In genomic region chr17:8177090-8177489, GRCm38 (mm10) we compare ENCODE assay signal across 27 mouse cellular contexts. TPM values are rescaled to one million over a fixed set of nuclear protein-coding genes. Genes with fewer than 3 reads are reported as not detected.
A peak's percentile ranks its signal among the peaks of the same experiment; 100 is the strongest.
DNase-seq lines count a peak whose midpoint lies in the region; ATAC-seq and TF ChIP-seq lines count a peak whose summit lies in the region.
"Had no signal": no experiment of that assay in that cellular context is flagged by ENCODE, and none has a peak within 500 bp of the region (broad histone marks: within the 10 kb centered on the region; RNA-seq: fewer than 3 reads in every experiment).

No protein-coding gene starts in this region.

- H3K4me2 ChIP-seq in hindbrain, embryonic 15.5 days: no peak overlapping the region
- no peak overlapping the region for H3K4me2 ChIP-seq in hindbrain, embryonic 12.5 days (replicated peaks)
- H3K4me2 ChIP-seq in forebrain, postnatal 0 days (ENCODE audit: low read depth): no peak overlapping the region
- H3K4me2 ChIP-seq in midbrain, embryonic 16.5 days (ENCODE audit: low read length): no peak overlapping the region
- H3K4me2 ChIP-seq: embryonic facial prominence, embryonic 12.5 days; heart, embryonic 11.5 days; neural tube, embryonic 15.5 days had no signal

- peak; percentile 79; the same call in 1 of the 2 replicates for ATAC-seq in hindbrain, embryonic 15.5 days (ENCODE audit: low FRiP score, low read depth)
- ATAC-seq in hindbrain, embryonic 12.5 days (ENCODE audit: low FRiP score): no peak
- peak; percentile 69 for ATAC-seq in forebrain, postnatal 0 days
- ATAC-seq in midbrain, embryonic 16.5 days: peak; percentile 64; the same call in 1 of the 2 replicates
- ATAC-seq: intestine, postnatal 0 days; liver, postnatal 0 days had no signal

- H3K27me3 ChIP-seq in hindbrain, embryonic 15.5 days: no peaks in the 10 kb centered on the region
- H3K27me3 ChIP-seq in hindbrain, embryonic 12.5 days: no peaks in the 10 kb centered on the region
- H3K27me3 ChIP-seq in forebrain, postnatal 0 days (ENCODE audit: insufficient read depth, low read length): no peaks in the 10 kb centered on the region
- no peaks in the 10 kb centered on the region for H3K27me3 ChIP-seq in midbrain, embryonic 16.5 days (ENCODE audit: control insufficient read depth, insufficient read depth, low read depth, low read length)
- H3K27me3 ChIP-seq: embryonic facial prominence, embryonic 12.5 days; neural tube, embryonic 15.5 days had no signal

- peaks cover 5% of the 10 kb centered on the region; the same call in 1 of the 2 replicates for H3K4me1 ChIP-seq in hindbrain, embryonic 15.5 days (replicated peaks)
- H3K4me1 ChIP-seq in hindbrain, embryonic 12.5 days: peaks cover 4% of the 10 kb centered on the region
- no peaks in the 10 kb centered on the region for H3K4me1 ChIP-seq in forebrain, postnatal 0 days (ENCODE audit: insufficient read depth)
- no peaks in the 10 kb centered on the region for H3K4me1 ChIP-seq in midbrain, embryonic 16.5 days (ENCODE audit: control insufficient read depth, insufficient read depth, low read length)
- H3K4me1 ChIP-seq: embryonic facial prominence, embryonic 12.5 days; limb, embryonic 10.5 days; neural tube, embryonic 15.5 days had no signal

- TF ChIP-seq CTCF in brain, embryonic 14.5 days (IDR thresholded peaks at IDR 0.05; ENCODE audit: borderline replicate concordance, extremely low read depth, insufficient read depth, insufficient read length): no peak
- TF ChIP-seq CTCF in forebrain, postnatal 0 days (IDR thresholded peaks at IDR 0.05; ENCODE audit: low read depth): no peak

- no peak for TF ChIP-seq POLR2A in brain, embryonic 14.5 days (IDR thresholded peaks at IDR 0.05; ENCODE audit: borderline replicate concordance, extremely low read depth, insufficient read depth, insufficient read length, poor library complexity, severe bottlenecking)

- H3K9me3 ChIP-seq in hindbrain, embryonic 15.5 days: no peaks in the 10 kb centered on the region
- no peaks in the 10 kb centered on the region for H3K9me3 ChIP-seq in hindbrain, embryonic 12.5 days (replicated peaks)
- H3K9me3 ChIP-seq in forebrain, postnatal 0 days (ENCODE audit: low read length): no peaks in the 10 kb centered on the region
- H3K9me3 ChIP-seq in midbrain, embryonic 16.5 days (replicated peaks; ENCODE audit: control insufficient read depth, low read length, poor library complexity, severe bottlenecking): no peaks in the 10 kb centered on the region
- H3K9me3 ChIP-seq: embryonic facial prominence, embryonic 12.5 days; limb, embryonic 10.5 days; neural tube, embryonic 15.5 days had no signal

- H3K36me3 ChIP-seq in hindbrain, embryonic 15.5 days: peaks cover 46% of the 10 kb centered on the region
- peaks cover 60% of the 10 kb centered on the region for H3K36me3 ChIP-seq in hindbrain, embryonic 12.5 days
- H3K36me3 ChIP-seq in forebrain, postnatal 0 days (ENCODE audit: insufficient read depth): peaks cover 58% of the 10 kb centered on the region
- peaks cover 25% of the 10 kb centered on the region for H3K36me3 ChIP-seq in midbrain, embryonic 16.5 days (ENCODE audit: control insufficient read depth, insufficient read depth, low read length)

- 44% methylated on average over 5 of the region's 5 CpGs for WGBS in hindbrain, embryonic 15.5 days
- WGBS in hindbrain, embryonic 12.5 days: 66% methylated on average over 5 of the region's 5 CpGs
- 31% methylated on average over 5 of the region's 5 CpGs for WGBS in forebrain, postnatal 0 days
- 28% methylated on average over 5 of the region's 5 CpGs for WGBS in midbrain, embryonic 16.5 days

- peak; percentile 72 for DNase-seq in brain, embryonic 14.5 days (ENCODE audit: low read depth)
- peak; percentile 13 for DNase-seq in forebrain, postnatal 0 days
- DNase-seq in natural killer cell, adult 2 months (ENCODE audit: low spot score in 2 of 2): no peak
- no peak for DNase-seq in layer of hippocampus, postnatal 25 days (ENCODE audit: extremely low spot score in 1 of 2, low spot score in 1 of 2)
- DNase-seq: adrenal gland, adult 2 months; cerebellum, adult 9-10 months; gastrocnemius, postnatal 36 days; heart, postnatal 36 days; liver, postnatal 0 days; lung, postnatal 14 days; right cerebral cortex, postnatal 25 days; thymus, postnatal 36 days had no signal

- H3K4me3 ChIP-seq in hindbrain, embryonic 15.5 days: no peak overlapping the region
- no peak overlapping the region for H3K4me3 ChIP-seq in hindbrain, embryonic 12.5 days
- no peak overlapping the region for H3K4me3 ChIP-seq in forebrain, postnatal 0 days (ENCODE audit: low read depth, low read length)
- no peak overlapping the region for H3K4me3 ChIP-seq in midbrain, embryonic 16.5 days (ENCODE audit: low read depth, low read length)
- H3K4me3 ChIP-seq: embryonic facial prominence, embryonic 12.5 days; erythroblast, embryonic 14.5 days; limb, embryonic 10.5 days; myocyte; neural tube, embryonic 15.5 days had no signal

- no peak overlapping the region for H3K27ac ChIP-seq in hindbrain, embryonic 15.5 days (replicated peaks)
- no peak overlapping the region for H3K27ac ChIP-seq in hindbrain, embryonic 12.5 days
- no peak overlapping the region for H3K27ac ChIP-seq in forebrain, postnatal 0 days (ENCODE audit: low read depth, low read length)
- H3K27ac ChIP-seq in midbrain, embryonic 16.5 days (ENCODE audit: low read length): no peak overlapping the region; the same call in 1 of the 2 replicates
- H3K27ac ChIP-seq: embryonic facial prominence, embryonic 12.5 days; limb, embryonic 10.5 days; neural tube, embryonic 15.5 days had no signal

- H3K9ac ChIP-seq in hindbrain, embryonic 15.5 days: no peak overlapping the region
- H3K9ac ChIP-seq in hindbrain, embryonic 12.5 days: no peak overlapping the region
- H3K9ac ChIP-seq in forebrain, postnatal 0 days: no peak overlapping the region
- no peak overlapping the region for H3K9ac ChIP-seq in midbrain, embryonic 16.5 days (ENCODE audit: low read depth, low read length)
- H3K9ac ChIP-seq: embryonic facial prominence, embryonic 12.5 days; liver, postnatal 0 days; neural tube, embryonic 15.5 days had no signal

RNA-seq across cellular contexts. Expression of gene Fgfr1op, which starts 11.8 kb away (rescaled TPM):
- polyA plus RNA-seq in hindbrain, embryonic 15.5 days (2015; fragmentation: Nextera tagmentation; extraction: Ambion mirVana): 27.8 and 28.6 TPM in 2 replicates
- polyA plus RNA-seq in hindbrain, embryonic 12.5 days (2016; fragmentation: Nextera tagmentation; extraction: Ambion mirVana): 34.6 TPM in 2 replicates
- 14.1 and 14.6 TPM in 2 replicates for polyA plus RNA-seq in brain, embryonic 14.5 days (2012; rRNA removed)
- total RNA-seq in forebrain, postnatal 0 days (2014; rRNA removed): 18.4 and 19.1 TPM in 2 replicates
- 12.2 and 16.3 TPM in 2 replicates for polyA plus RNA-seq in forebrain, postnatal 0 days (2015; fragmentation: Nextera tagmentation; extraction: Ambion mirVana)
- 28.8 and 29.3 TPM in 2 replicates for polyA plus RNA-seq in midbrain, embryonic 16.5 days (2015; fragmentation: Nextera tagmentation; extraction: Ambion mirVana)
- 10 to 100 TPM; 15.3 to 15.7 TPM for total RNA-seq in layer of hippocampus, postnatal 25 days (2021)

RNA-seq across cellular contexts. Expression of gene Rnaset2a, which starts 29.2 kb away (rescaled TPM):
- polyA plus RNA-seq in hindbrain, embryonic 15.5 days (2015; fragmentation: Nextera tagmentation; extraction: Ambion mirVana): 17.6 and 17.7 TPM in 2 replicates
- 16.5 and 21.6 TPM in 2 replicates for polyA plus RNA-seq in hindbrain, embryonic 12.5 days (2016; fragmentation: Nextera tagmentation; extraction: Ambion mirVana)
- 14.4 and 16.0 TPM in 2 replicates for polyA plus RNA-seq in brain, embryonic 14.5 days (2012; rRNA removed)
- 12.6 and 15.5 TPM in 2 replicates for total RNA-seq in forebrain, postnatal 0 days (2014; rRNA removed)
- 15.7 and 16.8 TPM in 2 replicates for polyA plus RNA-seq in forebrain, postnatal 0 days (2015; fragmentation: Nextera tagmentation; extraction: Ambion mirVana)
- 8.2 and 10.4 TPM in 2 replicates for polyA plus RNA-seq in midbrain, embryonic 16.5 days (2015; fragmentation: Nextera tagmentation; extraction: Ambion mirVana)
- 1 to 10 TPM; 6.0 to 6.3 TPM for total RNA-seq in layer of hippocampus, postnatal 25 days (2021)

RNA-seq across cellular contexts. Expression of gene Gm49673, which starts 29.5 kb away (rescaled TPM):
- polyA plus RNA-seq in hindbrain, embryonic 15.5 days (2015; fragmentation: Nextera tagmentation; extraction: Ambion mirVana): 0.57 TPM in 1 of 2 replicates, not detected in the other
- polyA plus RNA-seq in hindbrain, embryonic 12.5 days (2016; fragmentation: Nextera tagmentation; extraction: Ambion mirVana): 0.18 TPM in 1 of 2 replicates, not detected in the other
- polyA plus RNA-seq in brain, embryonic 14.5 days (2012; rRNA removed): 0.24 and 0.90 TPM in 2 replicates
- 0.48 TPM in 1 of 2 replicates, not detected in the other for total RNA-seq in forebrain, postnatal 0 days (2014; rRNA removed)
- polyA plus RNA-seq in forebrain, postnatal 0 days (2015; fragmentation: Nextera tagmentation; extraction: Ambion mirVana): 0.09 and 0.53 TPM in 2 replicates
- polyA plus RNA-seq in midbrain, embryonic 16.5 days (2015; fragmentation: Nextera tagmentation; extraction: Ambion mirVana): 0.22 TPM in 1 of 2 replicates, not detected in the other
- total RNA-seq in layer of hippocampus, postnatal 25 days (2021): under 1 TPM; 0.10 to 0.63 TPM
- total RNA-seq: adrenal gland, adult 2 months; gastrocnemius, postnatal 36 days; heart, postnatal 36 days; liver, adult 2 months; megakaryocyte, adult 5-6 weeks had no signal
- polyA plus RNA-seq: erythroblast, embryonic 14.5 days; heart, embryonic 11.5 days; intestine, postnatal 0 days; large intestine, adult 2 months; limb, embryonic 10.5 days; liver, postnatal 0 days; myocyte had no signal

RNA-seq across cellular contexts. Expression of gene Ccr6, which starts 58.8 kb away (rescaled TPM):
- not detected in 2 replicates for polyA plus RNA-seq in hindbrain, embryonic 15.5 days (2015; fragmentation: Nextera tagmentation; extraction: Ambion mirVana)
- not detected in 2 replicates for polyA plus RNA-seq in hindbrain, embryonic 12.5 days (2016; fragmentation: Nextera tagmentation; extraction: Ambion mirVana)
- polyA plus RNA-seq in brain, embryonic 14.5 days (2012; rRNA removed): not detected in 2 replicates
- not detected in 2 replicates for total RNA-seq in forebrain, postnatal 0 days (2014; rRNA removed)
- not detected in 2 replicates for polyA plus RNA-seq in forebrain, postnatal 0 days (2015; fragmentation: Nextera tagmentation; extraction: Ambion mirVana)
- polyA plus RNA-seq in midbrain, embryonic 16.5 days (2015; fragmentation: Nextera tagmentation; extraction: Ambion mirVana): not detected in 2 replicates
- under 1 TPM; 0.22 to 0.38 TPM for total RNA-seq in layer of hippocampus, postnatal 25 days (2021)
- total RNA-seq: adrenal gland, adult 2 months; gastrocnemius, postnatal 36 days; heart, postnatal 36 days; liver, adult 2 months had no signal
- polyA plus RNA-seq: C2C12; embryonic facial prominence, embryonic 12.5 days; erythroblast, embryonic 14.5 days; heart, embryonic 11.5 days; kidney, embryonic 16.5 days; limb, embryonic 10.5 days; myocyte; neural tube, embryonic 15.5 days had no signal

Comparison
In these comparisons a context has a peak if more than half of its experiments do, and no peak if none do; other contexts are left out.
1. DNase-seq: peak in brain, embryonic 14.5 days (single experiment) and forebrain, postnatal 0 days (single experiment); none in natural killer cell, adult 2 months (0 of 2) and layer of hippocampus, postnatal 25 days (0 of 2).